Mouse (Mus musculus) forebrain, embryonic 11.5 days (tissue): ENCODE measurements at regions not wholly inside any gene's neighbourhood (a gene's known extent, or its start where the extent isn't known, plus 50 kb on each side); places are given as distances from the start of the nearest gene placed in this dataset.
"Not testable (repeated sequence)": the region's sequence is repeated elsewhere in the genome, so short reads cannot be mapped to it uniquely, and the experiment has no call there.

ENCODE experiments used
- ATAC-seq: fragments of 200-750 bp; cut with Nextera tagmentation; replicated peaks from 2 replicates; pipeline ENCODE4 v1.8.0; 2017; ENCODE audit warnings: moderate TSS enrichment; ENCODE audit not compliant: low FRiP score
- DNase-seq: peaks from one replicate; pipeline ENCODE4 v3.0.0-alpha.2; 2017; ENCODE audit warnings: low spot score
- H3K27ac ChIP-seq: fragments of 300-500 bp; sonication (generic); 2 replicates; pipeline ENCODE4 v1.5.1; 2014; ENCODE audit warnings: low read depth, low read length
- H3K27me3 ChIP-seq: fragments of 300-500 bp; sonication (generic); 2 replicates; pipeline ENCODE4 v1.6.1; 2014; ENCODE audit warnings: mild to moderate bottlenecking, low read length, mixed read lengths; ENCODE audit not compliant: control insufficient read depth, insufficient read depth
- H3K36me3 ChIP-seq: fragments of 300-500 bp; sonication (generic); 2 replicates; pipeline ENCODE4 v1.6.1; 2014; ENCODE audit warnings: mild to moderate bottlenecking, low read length, moderate library complexity, mixed read lengths; ENCODE audit not compliant: control insufficient read depth, insufficient read depth
- H3K4me1 ChIP-seq: fragments of 300-500 bp; sonication (generic); replicated peaks from 2 replicates; pipeline ENCODE4 v1.6.1; 2014; ENCODE audit warnings: low read length, mixed read lengths; ENCODE audit not compliant: control insufficient read depth, insufficient read depth
- H3K4me2 ChIP-seq: fragments of 300-500 bp; sonication (generic); 2 replicates; pipeline ENCODE4 v1.6.1; 2014; ENCODE audit warnings: low read depth, mild to moderate bottlenecking, low read length, moderate library complexity, mixed read lengths; ENCODE audit not compliant: severe bottlenecking
- H3K4me3 ChIP-seq: fragments of 300-500 bp; sonication (generic); 2 replicates; pipeline ENCODE4 v1.5.1; 2014; ENCODE audit warnings: low read depth, low read length
- H3K9ac ChIP-seq: fragments of 300-500 bp; sonication (generic); 2 replicates; pipeline ENCODE4 v1.6.1; 2014; ENCODE audit warnings: low read length
- H3K9me3 ChIP-seq: fragments of 300-500 bp; sonication (generic); 2 replicates; pipeline ENCODE4 v1.6.1; 2016; ENCODE audit warnings: low read length, mixed read lengths; ENCODE audit not compliant: control insufficient read depth
- WGBS: fragments of 180-500 bp; shearing (Covaris S2); extraction: QIAGEN DNeasy Blood & Tissue Kit; methylation state at CpG from one replicate; pipeline ENCODE4 v1.1.7; 2014; 5-methylcytosine and 5-hydroxymethylcytosine counted together

DNA sequence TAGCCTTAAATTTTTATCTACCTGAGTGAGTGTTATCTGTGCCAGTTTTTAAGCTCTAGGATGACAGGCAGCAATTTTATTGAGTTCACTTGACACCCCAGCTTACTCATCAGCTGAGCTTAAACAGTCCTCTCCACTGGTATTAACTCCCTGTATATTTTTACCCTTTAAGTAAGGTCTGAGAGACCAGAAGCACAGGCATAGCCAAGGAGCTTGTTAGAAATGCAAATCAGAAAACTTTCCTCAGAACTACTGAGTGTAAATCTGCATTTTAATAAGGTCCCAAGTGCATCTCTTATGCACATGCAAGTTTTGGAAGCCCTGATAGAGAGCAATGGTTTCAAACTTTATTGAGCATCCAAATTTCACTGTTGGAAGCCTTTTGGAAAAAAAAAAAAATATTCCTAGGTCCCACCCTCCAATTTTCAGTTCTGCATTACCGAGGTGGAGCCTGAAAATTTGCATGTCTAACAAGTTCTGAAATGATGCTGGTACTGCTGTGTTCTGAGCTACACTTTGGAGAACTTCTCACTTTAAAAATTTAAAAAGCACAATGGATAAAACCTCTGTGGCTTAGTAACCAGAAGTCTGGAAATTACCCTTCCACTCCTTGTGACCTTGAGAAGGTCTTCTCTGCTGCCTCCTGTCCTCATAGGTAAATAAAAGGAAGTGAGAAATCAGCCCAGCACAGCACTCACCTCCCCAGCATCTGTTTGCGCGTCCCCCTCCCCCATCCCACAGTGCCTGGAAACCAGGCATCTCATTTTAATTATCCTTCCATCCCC, 226.0 kb downstream of the Cd47 start:
- WGBS, result 23% methylated on average over 3 of the region's 3 CpGs
- no peak for ATAC-seq

DNA sequence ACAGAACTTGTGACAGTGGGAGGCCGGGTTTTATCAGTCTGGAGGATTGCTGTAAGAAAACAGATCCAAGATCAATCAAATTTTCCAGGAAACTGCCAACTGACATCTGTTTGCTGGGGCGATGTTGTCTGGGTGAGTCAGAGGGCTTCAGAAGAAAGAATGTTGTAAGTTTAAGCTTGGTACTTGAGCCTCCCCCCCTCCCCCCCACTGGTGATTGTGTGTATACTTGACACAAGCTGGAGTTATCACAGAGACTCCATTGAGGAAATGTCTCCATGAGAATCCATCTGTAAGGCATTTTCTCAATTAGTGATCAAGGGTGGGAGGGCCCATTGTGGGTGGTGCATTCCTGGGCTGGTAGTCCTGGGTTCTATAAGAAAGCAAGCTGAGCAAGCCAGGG, 226.9 kb downstream of the Cd47 start:
- H3K4me1 ChIP-seq, result 0 out of 2 replicates have a peak, but pooled peaks cover 4% of the 10 kb centered on the region
- H3K9ac ChIP-seq, result no peak overlapping the region
- DNase-seq (no peak), ATAC-seq (no peak)
- no peaks in the 10 kb centered on the region for H3K9me3 ChIP-seq
- H3K36me3 ChIP-seq, result no peaks in the 10 kb centered on the region
- no peak overlapping the region for H3K4me3 ChIP-seq
- no peaks in the 10 kb centered on the region for H3K27me3 ChIP-seq
- 40% methylated on average over 2 of the region's 2 CpGs for WGBS
- no peak overlapping the region for H3K4me2 ChIP-seq
- no peak overlapping the region for H3K27ac ChIP-seq

More for the DNA sequence above, 226.0 kb downstream of the Cd47 start:
- H3K4me2 ChIP-seq, result no peak overlapping the region
- DNase-seq, result no peak
- H3K27ac ChIP-seq, result no peak overlapping the region
- no peak overlapping the region for H3K4me3 ChIP-seq
- H3K36me3 ChIP-seq, result no peaks in the 10 kb centered on the region
- H3K27me3 ChIP-seq, result no peaks in the 10 kb centered on the region
- 0 out of 2 replicates have a peak, but pooled peaks cover 4% of the 10 kb centered on the region for H3K4me1 ChIP-seq
- H3K9me3 ChIP-seq, result no peaks in the 10 kb centered on the region
- H3K9ac ChIP-seq, result no peak overlapping the region

DNA sequence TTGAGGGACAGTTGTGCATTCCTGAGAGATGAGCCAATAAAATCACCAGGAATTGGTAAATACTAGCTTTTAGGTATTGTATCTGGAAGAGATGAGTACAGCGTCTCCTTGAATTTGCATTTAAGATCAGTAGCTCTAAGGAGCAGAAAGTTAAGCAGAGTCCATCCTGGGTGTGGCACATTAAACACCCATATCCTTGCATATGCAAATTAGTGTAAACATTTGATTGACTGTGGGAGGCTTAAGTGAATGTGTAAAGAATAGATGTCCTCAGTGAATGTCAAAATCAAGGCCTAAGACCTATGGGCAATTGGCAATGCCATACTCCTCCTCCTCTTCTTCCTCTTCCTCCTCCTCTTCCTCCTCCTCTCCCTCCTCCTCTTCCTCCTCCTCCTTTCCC, 229.4 kb downstream of the Cd47 start:
- Histone ChIP-seq H3K4me3 (no peak overlapping the region), H3K4me2 (no peak overlapping the region), H3K9ac (no peak overlapping the region), H3K27ac (no peak overlapping the region), H3K9me3 (no peaks in the 10 kb centered on the region), H3K4me1 (0 out of 2 replicates have a peak, but pooled peaks cover 4% of the 10 kb centered on the region), H3K36me3 (no peaks in the 10 kb centered on the region), H3K27me3 (no peaks in the 10 kb centered on the region)
- no peak for ATAC-seq
- no peak for DNase-seq
- 89% methylated on average over 1 of the region's 1 CpGs for WGBS

DNA sequence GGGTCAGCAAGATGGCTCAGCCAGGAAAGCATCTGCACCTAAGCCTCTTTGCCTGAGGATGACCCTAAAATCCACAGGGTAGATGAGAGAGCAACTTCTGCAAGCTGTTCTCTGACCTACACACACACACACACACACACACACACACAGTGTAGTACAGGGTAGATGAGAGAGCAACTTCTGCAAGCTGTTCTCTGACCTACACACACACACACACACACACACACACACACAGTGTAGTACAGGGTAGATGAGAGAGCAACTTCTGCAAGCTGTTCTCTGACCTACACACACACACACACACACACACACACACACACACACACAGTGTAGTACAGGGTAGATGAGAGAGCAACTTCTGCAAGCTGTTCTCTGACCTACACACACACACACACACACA, 230.0 kb downstream of the Cd47 start:
- not testable (repeated sequence) for ATAC-seq, H3K27me3 ChIP-seq, H3K4me3 ChIP-seq

DNA sequence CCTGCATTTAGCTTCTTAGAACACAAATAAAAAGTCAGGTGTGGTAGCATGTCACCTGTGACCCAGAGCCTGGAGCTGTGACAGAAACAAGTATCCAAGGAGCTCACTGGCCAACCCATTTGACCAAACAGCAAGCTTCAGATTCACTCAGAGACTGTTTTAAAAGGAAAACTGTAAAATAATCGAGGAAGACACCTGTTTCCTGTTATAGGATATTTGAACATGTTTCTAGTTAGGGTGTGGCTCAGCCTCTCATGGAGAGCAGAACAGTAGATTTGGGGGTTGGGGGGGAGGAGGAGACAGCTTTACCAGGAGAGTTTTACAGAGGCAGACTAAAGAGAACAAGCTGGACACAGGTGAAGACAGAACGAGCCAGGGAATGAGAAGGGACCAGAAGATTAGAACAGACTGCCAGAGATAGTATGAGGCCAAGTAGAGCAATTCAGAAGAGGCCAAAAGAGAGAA, 230.6 kb downstream of the Cd47 start:
- 0 out of 2 replicates have a peak, but pooled peaks cover 4% of the 10 kb centered on the region for H3K4me1 ChIP-seq
- no peak overlapping the region for H3K27ac ChIP-seq
- H3K9ac ChIP-seq, result no peak overlapping the region
- H3K4me2 ChIP-seq, result no peak overlapping the region
- H3K9me3 ChIP-seq, result no peaks in the 10 kb centered on the region
- H3K36me3 ChIP-seq, result no peaks in the 10 kb centered on the region
- WGBS, result 81% methylated on average over 2 of the region's 2 CpGs
- no peak for ATAC-seq
- H3K27me3 ChIP-seq, result no peaks in the 10 kb centered on the region
- DNase-seq, result no peak
- no peak overlapping the region for H3K4me3 ChIP-seq

More for the DNA sequence above, 230.0 kb downstream of the Cd47 start:
- not testable (repeated sequence) for H3K36me3 ChIP-seq, H3K27ac ChIP-seq, H3K9ac ChIP-seq, H3K4me2 ChIP-seq, DNase-seq, H3K4me1 ChIP-seq, H3K9me3 ChIP-seq

DNA sequence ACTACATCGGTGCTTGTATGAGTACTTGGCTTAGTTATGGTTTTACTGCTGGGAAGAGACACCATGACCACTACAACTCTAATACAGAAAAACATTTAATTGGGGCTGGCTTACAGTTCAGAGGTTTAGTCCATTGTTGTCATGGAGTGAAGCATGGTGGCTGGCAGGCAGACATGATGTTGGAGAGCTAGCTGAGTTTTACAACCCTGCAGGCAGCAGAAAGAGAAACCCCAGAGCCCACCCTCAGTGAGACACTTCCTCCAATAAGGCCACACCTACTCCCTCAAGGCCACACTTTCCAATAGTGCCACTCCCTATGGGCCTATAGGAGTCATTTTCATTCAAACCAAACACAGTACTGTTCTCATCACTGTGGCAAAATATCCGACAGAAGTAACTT, 232.5 kb downstream of the Cd47 start:
- H3K4me3 ChIP-seq, result no peak overlapping the region
- H3K9ac ChIP-seq, result no peak overlapping the region
- ATAC-seq (no peak), DNase-seq (no peak)
- H3K27ac ChIP-seq, result no peak overlapping the region
- no peaks in the 10 kb centered on the region for H3K9me3 ChIP-seq
- H3K36me3 ChIP-seq, result no peaks in the 10 kb centered on the region
- H3K27me3 ChIP-seq, result no peaks in the 10 kb centered on the region
- H3K4me2 ChIP-seq, result no peak overlapping the region
- H3K4me1 ChIP-seq, result no peaks in the 10 kb centered on the region
- 86% methylated on average over 2 of the region's 2 CpGs for WGBS

DNA sequence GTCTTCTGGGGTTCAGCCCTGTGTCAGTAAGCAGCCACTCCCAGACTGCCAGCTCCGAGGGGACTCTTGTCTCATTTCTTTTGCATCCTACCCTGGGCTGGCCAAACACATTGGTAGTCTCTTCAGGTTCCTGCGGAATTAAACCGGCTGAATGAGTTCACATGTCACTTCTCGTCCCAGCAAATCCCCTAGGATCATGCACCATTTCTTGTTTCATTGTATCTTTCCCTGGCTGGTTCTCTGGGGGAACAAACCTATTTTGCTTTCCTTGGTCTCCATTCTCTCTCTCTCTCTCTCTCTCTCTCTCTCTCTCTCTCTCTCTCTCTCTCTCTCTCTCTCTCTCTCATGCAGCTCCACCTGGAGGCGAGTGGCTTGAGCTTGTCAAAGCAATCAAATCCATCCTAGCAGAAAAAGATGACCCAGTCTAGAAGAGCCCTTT, 236.0 kb downstream of the Cd47 start:
- DNase-seq (no peak), ATAC-seq (no peak)
- no peaks in the 10 kb centered on the region for H3K36me3 ChIP-seq
- H3K4me1 ChIP-seq, result no peaks in the 10 kb centered on the region
- H3K27me3 ChIP-seq, result no peaks in the 10 kb centered on the region
- 39% methylated on average over 5 of the region's 5 CpGs for WGBS
- no peak overlapping the region for H3K9ac ChIP-seq
- no peaks in the 10 kb centered on the region for H3K9me3 ChIP-seq
- H3K27ac ChIP-seq, result no peak overlapping the region
- no peak overlapping the region for H3K4me2 ChIP-seq
- H3K4me3 ChIP-seq, result no peak overlapping the region

DNA sequence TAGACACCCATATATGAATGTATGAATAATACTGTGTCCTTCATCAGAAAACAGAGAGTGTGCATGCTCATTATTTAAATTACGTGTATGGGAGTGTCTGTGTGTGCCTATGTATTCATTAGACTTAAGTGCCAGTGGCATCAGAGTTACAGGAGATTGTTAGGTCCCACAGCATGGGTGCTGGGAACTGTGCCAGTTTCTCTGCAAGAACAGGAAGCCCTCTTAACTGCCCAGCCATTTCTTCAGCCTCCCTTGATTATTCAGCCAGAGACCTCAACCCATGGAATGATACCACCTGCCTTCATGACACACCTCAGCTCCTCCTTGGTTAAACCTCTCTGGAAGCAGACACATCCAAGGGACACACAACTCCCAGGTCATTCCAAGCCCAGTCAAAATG, 243.8 kb downstream of the Cd47 start:
- Histone ChIP-seq H3K4me2 (no peak overlapping the region), H3K36me3 (no peaks in the 10 kb centered on the region), H3K9me3 (no peaks in the 10 kb centered on the region), H3K9ac (no peak overlapping the region), H3K27ac (no peak overlapping the region), H3K27me3 (no peaks in the 10 kb centered on the region), H3K4me3 (no peak overlapping the region), H3K4me1 (no peaks in the 10 kb centered on the region; the same call in 1 of the 2 replicates)
- 89% methylated on average over 1 of the region's 1 CpGs for WGBS
- no peak for ATAC-seq
- DNase-seq, result no peak
